Mouse (Mus musculus) intestine, embryonic 16.5 days (tissue): ENCODE measurements at regions not wholly inside any gene's neighbourhood (a gene's known extent, or its start where the extent isn't known, plus 50 kb on each side); places are given as distances from the start of the nearest gene placed in this dataset.

Experiments used
- ATAC-seq: fragments of 200-750 bp; cut with Nextera tagmentation; 2 replicates; pipeline ENCODE4 v1.8.0; 2017; ENCODE audit warnings: moderate TSS enrichment, moderate library complexity
- H3K27ac ChIP-seq: fragments of 300-500 bp; sonication (generic); 2 replicates; pipeline ENCODE4 v1.5.1; 2014; ENCODE audit warnings: mild to moderate bottlenecking, low read length
- H3K27me3 ChIP-seq: fragments of 300-500 bp; sonication (generic); replicated peaks from 2 replicates; pipeline ENCODE4 v1.6.1; 2014; ENCODE audit warnings: low read length, control low read depth, mixed read lengths; ENCODE audit not compliant: control insufficient read depth, insufficient read depth
- H3K36me3 ChIP-seq: fragments of 300-500 bp; sonication (generic); 2 replicates; pipeline ENCODE4 v1.6.1; 2014; ENCODE audit warnings: low read length, control low read depth; ENCODE audit not compliant: control insufficient read depth, insufficient read depth
- H3K4me1 ChIP-seq: fragments of 300-500 bp; sonication (generic); 2 replicates; pipeline ENCODE4 v1.6.1; 2014; ENCODE audit warnings: low read length, control low read depth, mixed read lengths; ENCODE audit not compliant: control insufficient read depth, insufficient read depth
- H3K4me2 ChIP-seq: fragments of 300-500 bp; sonication (generic); 2 replicates; pipeline ENCODE4 v1.6.1; 2014; ENCODE audit warnings: low read depth, low read length, control low read depth
- H3K4me3 ChIP-seq: fragments of 300-500 bp; sonication (generic); 2 replicates; pipeline ENCODE4 v1.5.1; 2014; ENCODE audit warnings: mild to moderate bottlenecking, low read length
- H3K9ac ChIP-seq: fragments of 300-500 bp; sonication (generic); 2 replicates; pipeline ENCODE4 v1.6.1; 2014; ENCODE audit warnings: low read depth, low read length
- H3K9me3 ChIP-seq: fragments of 300-500 bp; sonication (generic); 2 replicates; pipeline ENCODE4 v1.6.1; 2016; ENCODE audit warnings: low read length, control low read depth; ENCODE audit not compliant: control insufficient read depth
- WGBS: fragments of 180-500 bp; shearing (Covaris S2); extraction: QIAGEN DNeasy Blood & Tissue Kit; methylation state at CpG from one replicate; pipeline ENCODE4 v1.1.7; 2014; 5-methylcytosine and 5-hydroxymethylcytosine counted together

- Histone ChIP-seq H3K4me1 (no peaks in the 10 kb centered on the region), H3K36me3 (no peaks in the 10 kb centered on the region), H3K27me3 (no peaks in the 10 kb centered on the region), H3K9me3 (no peaks in the 10 kb centered on the region), H3K9ac (no peak overlapping the region), H3K4me2 (no peak overlapping the region), H3K27ac (no peak overlapping the region), H3K4me3 (no peak overlapping the region)
- 93% methylated on average over 8 of the region's 8 CpGs for WGBS
- ATAC-seq, result no peak
Observed at GRCm38 (mm10) chr14:47998936-47999335, 121.7 kb upstream of the Peli2 start.

GRCm38 (mm10) chr14:48005092-48005928, 115.3 kb upstream of the Peli2 start:
- Histone ChIP-seq H3K4me3 (no peak overlapping the region), H3K4me1 (no peaks in the 10 kb centered on the region), H3K9me3 (no peaks in the 10 kb centered on the region), H3K36me3 (no peaks in the 10 kb centered on the region), H3K4me2 (no peak overlapping the region), H3K27ac (no peak overlapping the region), H3K27me3 (no peaks in the 10 kb centered on the region), H3K9ac (no peak overlapping the region)
- 75% methylated on average over 6 of the region's 6 CpGs for WGBS
- no peak for ATAC-seq

GRCm38 (mm10) chr14:48005929-48006309, 114.7 kb upstream of the Peli2 start:
- WGBS, result 68% methylated on average over 1 of the region's 1 CpGs

GRCm38 (mm10) chr14:48012361-48013215, 108.0 kb upstream of the Peli2 start:
- H3K27me3 ChIP-seq, result no peaks in the 10 kb centered on the region
- no peak overlapping the region for H3K27ac ChIP-seq
- no peaks in the 10 kb centered on the region for H3K9me3 ChIP-seq
- WGBS, result 71% methylated on average over 2 of the region's 2 CpGs
- H3K9ac ChIP-seq, result no peak overlapping the region
- no peaks in the 10 kb centered on the region for H3K36me3 ChIP-seq
- H3K4me3 ChIP-seq, result no peak overlapping the region
- no peak for ATAC-seq
- no peaks in the 10 kb centered on the region for H3K4me1 ChIP-seq
- no peak overlapping the region for H3K4me2 ChIP-seq

More at GRCm38 (mm10) chr14:48005929-48006309, 114.7 kb upstream of the Peli2 start:
- H3K36me3 ChIP-seq, result no peaks in the 10 kb centered on the region
- H3K4me2 ChIP-seq, result no peak overlapping the region
- H3K4me1 ChIP-seq, result no peaks in the 10 kb centered on the region
- no peaks in the 10 kb centered on the region for H3K27me3 ChIP-seq
- ATAC-seq, result no peak
- H3K27ac ChIP-seq, result no peak overlapping the region
- no peaks in the 10 kb centered on the region for H3K9me3 ChIP-seq
- no peak overlapping the region for H3K9ac ChIP-seq
- no peak overlapping the region for H3K4me3 ChIP-seq

- no peak for ATAC-seq
- Histone ChIP-seq H3K9me3 (no peaks in the 10 kb centered on the region), H3K4me3 (no peak overlapping the region), H3K27me3 (no peaks in the 10 kb centered on the region), H3K9ac (no peak overlapping the region), H3K4me1 (no peaks in the 10 kb centered on the region), H3K36me3 (no peaks in the 10 kb centered on the region), H3K27ac (no peak overlapping the region), H3K4me2 (no peak overlapping the region)
- WGBS, result 83% methylated on average over 1 of the region's 1 CpGs
Observed at GRCm38 (mm10) chr14:48013431-48013830, 107.2 kb upstream of the Peli2 start.

GRCm38 (mm10) chr14:48014776-48015175, 105.8 kb upstream of the Peli2 start:
- no peak overlapping the region for H3K27ac ChIP-seq
- H3K9me3 ChIP-seq, result no peaks in the 10 kb centered on the region
- no peak overlapping the region for H3K4me2 ChIP-seq
- H3K4me1 ChIP-seq, result no peaks in the 10 kb centered on the region
- H3K36me3 ChIP-seq, result no peaks in the 10 kb centered on the region
- no peak overlapping the region for H3K9ac ChIP-seq
- H3K27me3 ChIP-seq, result no peaks in the 10 kb centered on the region
- no peak for ATAC-seq
- no peak overlapping the region for H3K4me3 ChIP-seq
- 76% methylated on average over 2 of the region's 2 CpGs for WGBS

GRCm38 (mm10) chr14:48017971-48018370, 102.7 kb upstream of the Peli2 start:
- Histone ChIP-seq H3K9me3 (no peaks in the 10 kb centered on the region), H3K27me3 (no peaks in the 10 kb centered on the region), H3K27ac (no peak overlapping the region), H3K36me3 (no peaks in the 10 kb centered on the region), H3K4me2 (no peak overlapping the region), H3K9ac (no peak overlapping the region), H3K4me3 (no peak overlapping the region), H3K4me1 (no peaks in the 10 kb centered on the region)
- 79% methylated on average over 6 of the region's 6 CpGs for WGBS
- ATAC-seq, result no peak

- ATAC-seq, result no peak
- H3K4me3 ChIP-seq, result no peak overlapping the region
- H3K36me3 ChIP-seq, result no peaks in the 10 kb centered on the region
- H3K27ac ChIP-seq, result no peak overlapping the region
- no peak overlapping the region for H3K9ac ChIP-seq
- H3K4me2 ChIP-seq, result no peak overlapping the region
- no peaks in the 10 kb centered on the region for H3K27me3 ChIP-seq
- WGBS, result 83% methylated on average over 5 of the region's 5 CpGs
- H3K4me1 ChIP-seq, result no peaks in the 10 kb centered on the region
- no peaks in the 10 kb centered on the region for H3K9me3 ChIP-seq
Observed at GRCm38 (mm10) chr14:48019331-48019730, 101.3 kb upstream of the Peli2 start.

- no peak for ATAC-seq
- Histone ChIP-seq H3K27ac (no peak overlapping the region), H3K9me3 (no peaks in the 10 kb centered on the region), H3K4me1 (no peaks in the 10 kb centered on the region), H3K4me3 (no peak overlapping the region), H3K9ac (no peak overlapping the region), H3K4me2 (no peak overlapping the region), H3K27me3 (no peaks in the 10 kb centered on the region), H3K36me3 (no peaks in the 10 kb centered on the region)
- 73% methylated on average over 4 of the region's 4 CpGs for WGBS
Observed at GRCm38 (mm10) chr14:48022271-48022670, 98.4 kb upstream of the Peli2 start.
